1 mouse cellular context compared by ENCODE assay signal in the genomic region with DNA sequence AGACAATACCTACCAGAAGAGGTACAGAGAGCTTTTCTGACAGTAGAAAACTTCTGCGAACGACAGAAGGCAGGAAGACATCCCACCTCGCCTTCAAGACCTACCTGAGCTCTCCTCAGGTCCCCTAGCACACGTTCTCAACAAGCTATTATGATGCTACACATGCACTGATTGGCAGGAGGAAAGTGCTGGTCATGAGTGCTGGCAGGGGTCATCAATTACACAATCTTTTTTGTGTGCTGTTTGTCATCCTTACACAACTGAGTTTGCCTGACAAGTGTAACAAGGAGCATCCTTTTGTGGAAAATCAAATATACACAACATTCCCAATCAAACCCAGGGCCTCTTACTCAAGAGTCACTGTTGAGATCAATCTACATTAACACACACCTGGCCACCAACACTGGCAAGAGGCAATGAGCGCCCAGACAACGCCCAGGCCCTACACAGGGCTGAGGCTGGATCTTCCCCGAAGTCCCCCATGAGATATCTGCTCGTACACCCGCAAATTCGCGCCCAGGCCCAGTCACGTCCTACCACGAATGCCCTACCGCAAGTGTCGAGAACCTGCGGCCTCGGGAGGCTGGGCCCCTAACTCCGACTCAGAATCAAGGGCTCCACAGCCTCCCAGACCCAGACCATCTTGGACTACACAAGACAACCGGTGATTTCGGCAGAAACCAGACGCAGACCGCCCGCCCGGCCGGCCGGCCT.
TF ChIP-seq lines count a peak whose summit lies in the region.

No protein-coding gene starts in this region.

TF ChIP-seq in MEL, 35 proteins besides CTCF, POLR2A, EP300 and RAD21 (continued from another document):
- TF ChIP-seq UBTF (IDR thresholded peaks at IDR 0.05; ENCODE audit: borderline replicate concordance, insufficient read depth, low read depth, low read length), result no peak
- no peak for TF ChIP-seq NRF1 (IDR thresholded peaks at IDR 0.05; ENCODE audit: insufficient read depth, low read depth, low read length, poor library complexity, severe bottlenecking)
- no peak; the same call in 1 of the 2 replicates for TF ChIP-seq SIN3A (IDR thresholded peaks at IDR 0.05; ENCODE audit: low read length)
- no peak for TF ChIP-seq ZMIZ1 (IDR thresholded peaks at IDR 0.05; ENCODE audit: low read depth, low read length)
- no peak for TF ChIP-seq JUND (IDR thresholded peaks at IDR 0.05; ENCODE audit: low read depth, low read length)
- TF ChIP-seq MAZ (IDR thresholded peaks at IDR 0.05; ENCODE audit: low read depth, low read length), result no peak
